Mouse (Mus musculus): Measurements from ENCODE around the gene Map10.

Map10 gene

DNA sequence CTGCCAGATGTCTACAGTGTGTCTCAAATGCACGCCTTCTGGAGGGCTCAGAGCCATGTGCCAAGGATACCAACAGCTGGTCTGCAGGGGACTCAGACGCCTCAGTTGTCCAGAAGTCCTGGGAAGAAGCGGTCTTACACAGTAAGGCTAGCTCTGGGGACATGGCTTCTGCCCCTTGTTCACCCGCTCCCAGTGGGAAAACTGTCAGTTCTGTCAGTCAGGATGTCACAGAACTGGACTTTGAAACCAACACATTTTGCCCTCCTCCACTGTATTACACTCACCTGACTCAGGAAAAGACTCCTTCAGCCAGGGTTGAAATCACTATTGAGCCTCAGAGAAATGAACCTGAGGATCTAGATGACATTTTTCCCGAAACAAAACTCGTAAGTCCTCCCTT lies 802 bp downstream of the Map10 start:
- no peak for DNase-seq (ENCODE audit: low spot score in 2 of 2)

- DNase-seq (ENCODE audit: low spot score in 2 of 2) = no peak
Measured at GRCm38 (mm10) chr8:125670906-125671305, 1.3 kb downstream of the Map10 start.

- DNase-seq (ENCODE audit: low spot score in 2 of 2) = no peak
Measured at GRCm38 (mm10) chr8:125671371-125671770, 1.8 kb downstream of the Map10 start.

DNA sequence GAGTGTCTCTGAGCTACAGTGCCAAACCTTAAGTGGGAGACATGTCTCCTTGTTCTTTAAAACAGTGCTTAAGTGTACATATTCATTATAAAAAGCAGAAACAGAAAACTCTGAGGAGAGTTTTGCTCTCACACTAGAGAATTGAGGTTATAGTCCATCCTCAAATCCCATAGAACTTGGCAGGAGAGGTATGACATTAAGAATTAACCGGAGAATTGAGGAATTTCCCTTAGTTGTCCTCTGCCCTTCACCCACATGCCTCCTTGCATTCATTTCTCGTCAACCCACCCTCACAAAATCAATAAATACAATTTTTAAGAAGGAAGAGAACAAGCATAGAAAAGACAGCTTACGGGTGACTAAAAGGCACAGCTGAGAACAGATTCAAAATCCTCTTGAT lies 6.2 kb downstream of the Map10 start:
- DNase-seq (ENCODE audit: low spot score in 2 of 2) = no peak

DNA sequence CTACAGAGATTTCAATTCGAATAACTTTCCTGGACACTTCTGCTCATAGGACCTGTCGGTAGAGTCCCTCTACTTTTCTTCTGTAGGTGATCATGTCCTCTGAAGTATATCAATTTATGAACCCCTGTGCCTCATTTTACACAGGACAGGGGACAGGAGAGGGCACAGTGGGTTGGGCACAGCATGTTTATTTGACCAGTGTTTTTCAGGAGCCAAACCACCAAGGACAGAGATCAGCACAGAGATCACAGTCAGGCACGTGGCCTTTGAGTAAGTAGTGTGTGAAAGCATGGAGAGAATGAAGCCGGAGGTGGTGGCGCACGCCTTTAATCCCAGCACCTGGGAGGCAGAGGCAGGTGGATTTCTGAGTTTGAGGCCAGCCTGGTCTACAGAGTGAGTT lies 7.9 kb downstream of the Map10 start:
- DNase-seq (ENCODE audit: low spot score in 2 of 2) = no peak

DNA sequence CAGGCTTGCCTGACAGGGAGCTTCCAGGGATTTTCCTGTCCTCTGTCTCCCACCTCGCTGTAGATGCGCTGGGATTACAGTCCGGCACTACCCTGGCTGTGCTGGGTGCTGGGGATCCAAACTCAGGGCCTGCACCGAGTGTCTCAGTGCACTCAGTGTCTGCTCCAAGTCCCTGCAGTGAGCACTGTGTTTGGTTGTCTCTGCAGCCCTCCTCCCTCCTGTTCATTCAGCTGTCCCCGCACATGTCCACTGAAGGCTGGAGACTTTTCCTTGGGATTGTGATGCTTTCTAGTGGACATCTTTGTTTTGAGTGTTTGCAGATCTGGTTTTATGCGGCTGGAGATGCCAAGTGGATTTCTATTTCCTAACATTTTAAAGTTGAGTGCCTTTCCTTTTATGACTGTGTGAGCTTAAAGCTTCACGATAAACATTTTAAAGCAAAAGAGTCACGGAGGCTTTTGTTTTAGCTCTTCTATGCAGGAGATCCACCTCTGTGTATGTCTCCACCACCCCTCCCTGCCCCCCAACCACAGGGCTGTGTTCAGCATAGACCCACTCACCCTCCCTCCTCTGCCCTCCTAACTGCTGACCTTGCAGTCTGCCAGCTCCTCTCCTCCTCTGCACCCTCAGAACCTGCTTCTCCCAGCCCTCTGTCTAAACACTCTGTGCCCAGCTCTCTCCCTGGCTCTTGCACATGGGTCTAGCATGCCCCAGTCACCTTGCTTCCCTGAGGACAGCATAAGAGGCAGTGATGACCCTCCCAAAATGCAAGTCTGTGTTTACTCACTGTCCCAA lies 9.4 kb downstream of the Map10 start:
- DNase-seq (ENCODE audit: low spot score in 2 of 2) = no peak

DNA sequence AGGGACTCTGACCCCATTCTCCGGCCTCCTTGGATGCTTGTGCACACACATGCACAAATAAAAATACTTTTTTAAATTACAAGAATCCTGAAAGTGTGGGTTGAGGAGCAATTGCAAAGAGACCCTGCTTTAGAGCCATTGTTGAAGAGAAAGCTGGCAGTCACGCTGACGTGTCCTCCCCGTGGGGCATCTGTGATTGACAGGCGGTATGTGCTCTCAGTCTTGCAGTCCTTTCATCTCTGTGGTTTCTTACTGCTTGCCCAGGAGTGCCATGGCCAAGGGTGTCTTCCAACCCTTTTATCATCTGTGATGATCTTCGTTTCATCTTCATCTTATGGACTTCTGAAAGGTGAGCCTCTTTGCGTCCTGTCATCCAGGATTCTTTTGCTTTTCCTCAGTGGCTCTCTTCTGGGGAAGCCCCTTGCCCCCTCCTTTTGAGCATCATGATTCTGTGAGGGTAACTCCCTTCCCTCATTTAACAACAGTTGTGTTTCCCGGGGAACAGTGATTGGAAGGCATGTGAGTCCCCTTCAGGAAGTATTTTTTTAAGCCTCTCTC lies 11.3 kb downstream of the Map10 start:
- DNase-seq (ENCODE audit: low spot score in 2 of 2) = no peak

DNA sequence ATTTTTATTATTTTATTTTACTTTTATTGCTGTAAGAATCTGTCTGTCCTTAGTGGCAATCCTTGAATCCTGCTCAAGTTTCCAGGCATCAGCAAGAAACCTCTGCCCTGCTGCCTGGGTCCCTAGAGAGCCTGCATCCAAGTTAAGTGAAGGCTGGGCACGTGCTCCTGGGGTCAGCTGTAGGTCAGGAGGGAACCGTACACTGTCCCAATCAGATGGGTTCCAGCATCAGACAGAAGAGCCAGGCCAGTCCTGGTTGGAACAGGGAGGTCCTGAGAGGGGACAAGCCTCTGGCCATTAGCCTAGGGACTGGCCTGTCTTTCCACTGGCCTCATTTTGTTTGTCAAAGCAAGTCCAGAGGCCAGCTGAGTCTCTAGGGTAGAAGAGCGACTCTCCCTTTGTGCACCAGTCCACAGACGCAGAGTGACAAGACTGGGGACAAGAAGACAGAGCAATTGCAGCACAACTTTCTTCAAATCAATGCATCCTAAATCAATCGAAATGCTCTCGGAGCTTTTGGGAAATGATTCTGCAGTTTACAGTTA lies 15.7 kb downstream of the Map10 start:
- DNase-seq (ENCODE audit: low spot score in 2 of 2) = no peak

- DNase-seq (ENCODE audit: low spot score in 2 of 2) = no peak
Measured at GRCm38 (mm10) chr8:125686221-125686865, 16.7 kb downstream of the Map10 start.

DNA sequence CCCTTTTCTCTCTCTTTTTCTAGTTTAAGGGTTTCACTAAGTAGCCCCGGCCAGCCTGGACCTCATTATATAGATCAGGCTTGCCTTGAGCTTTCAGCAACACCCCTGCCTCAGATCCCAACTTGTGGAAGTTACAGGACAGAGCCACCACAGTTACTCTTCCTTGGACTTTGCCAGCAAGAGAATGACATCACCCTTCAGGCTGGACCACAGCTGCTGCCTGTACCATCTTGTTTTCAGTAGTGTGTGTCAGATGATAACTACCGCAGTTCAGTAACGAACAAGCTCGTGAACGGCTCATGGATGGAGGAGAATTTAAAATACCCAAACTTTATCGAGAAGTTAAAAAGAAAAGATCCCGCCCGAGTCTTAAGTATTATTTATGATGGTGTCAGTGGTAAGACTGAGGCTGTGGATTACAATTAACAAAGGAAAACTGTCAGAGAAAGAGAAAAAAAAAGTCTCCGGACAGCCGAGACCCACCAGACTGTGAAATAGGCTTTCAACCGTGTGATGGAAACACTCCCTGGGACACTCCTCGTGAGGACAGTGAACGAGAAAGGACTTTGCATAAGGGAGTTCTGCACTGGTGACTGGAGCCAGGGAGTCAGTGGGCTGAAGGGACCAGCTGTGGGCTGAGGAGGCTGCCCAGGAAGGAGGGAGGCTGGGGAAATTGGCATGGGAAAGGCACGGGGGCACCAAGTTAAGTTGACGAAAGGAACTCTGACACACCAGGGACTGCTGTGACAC lies 20.7 kb downstream of the Map10 start:
- no peak for DNase-seq (ENCODE audit: low spot score in 2 of 2)

GRCm38 (mm10) chr8:125690961-125691360 lies 21.3 kb downstream of the Map10 start:
- DNase-seq (ENCODE audit: low spot score in 2 of 2) = no peak

DNA sequence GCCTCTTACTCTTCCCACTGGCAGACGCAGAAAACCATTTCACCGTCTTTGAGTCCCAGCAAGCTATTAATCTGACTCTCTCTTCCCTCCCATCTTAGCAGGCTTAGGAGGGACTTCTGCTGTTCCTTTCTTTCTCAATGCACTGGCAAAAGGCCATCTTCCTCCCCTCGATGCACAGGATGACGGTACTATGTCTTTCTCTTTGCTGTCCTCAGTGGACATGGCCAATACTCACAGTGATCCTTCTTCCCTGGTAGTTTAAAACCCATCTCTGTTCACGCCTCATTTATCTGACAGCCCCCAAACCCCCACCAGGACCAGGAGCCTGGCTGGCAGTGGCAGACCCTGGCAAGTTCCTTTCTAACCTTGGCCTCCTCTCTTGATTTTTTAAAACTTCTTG lies 22.8 kb downstream of the Map10 start:
- no peak for DNase-seq (ENCODE audit: low spot score in 2 of 2)

GRCm38 (mm10) chr8:125693197-125693596 lies 23.6 kb downstream of the Map10 start:
- DNase-seq (ENCODE audit: low spot score in 2 of 2) = no peak

- DNase-seq (ENCODE audit: low spot score in 2 of 2) = no peak
Measured at GRCm38 (mm10) chr8:125695951-125696350, 26.3 kb downstream of the Map10 start.

DNA sequence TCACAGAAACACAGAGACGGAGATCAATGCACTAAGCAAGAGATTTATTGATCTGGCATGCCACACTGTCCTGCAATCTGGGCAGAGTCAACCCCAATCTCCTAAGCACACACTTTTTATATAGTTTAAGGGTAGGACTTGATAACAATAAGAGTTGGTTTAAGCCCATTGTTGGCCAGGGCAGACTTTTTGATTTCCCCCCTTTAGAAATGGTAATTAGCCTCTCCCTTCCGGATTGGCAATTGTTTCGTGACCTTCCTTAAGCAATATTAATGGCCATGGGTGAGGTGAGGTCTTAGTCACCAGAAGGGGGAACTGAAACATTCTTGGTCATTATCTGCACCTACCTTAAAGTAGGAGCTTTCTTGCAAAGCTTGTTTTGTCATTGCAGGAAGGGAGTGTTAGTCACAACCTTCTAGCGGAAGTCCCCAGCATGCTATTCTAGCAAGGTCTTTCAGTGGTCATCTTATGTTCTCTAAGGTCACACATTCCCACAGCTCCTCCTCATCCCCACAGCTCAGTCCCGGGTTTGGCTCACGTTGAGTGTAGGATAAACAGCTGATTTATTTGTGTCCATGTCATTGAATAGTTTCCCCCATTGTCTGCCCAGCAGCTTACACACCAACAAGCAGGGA lies 29.9 kb downstream of the Map10 start:
- DNase-seq (ENCODE audit: low spot score in 2 of 2) = no peak

DNA sequence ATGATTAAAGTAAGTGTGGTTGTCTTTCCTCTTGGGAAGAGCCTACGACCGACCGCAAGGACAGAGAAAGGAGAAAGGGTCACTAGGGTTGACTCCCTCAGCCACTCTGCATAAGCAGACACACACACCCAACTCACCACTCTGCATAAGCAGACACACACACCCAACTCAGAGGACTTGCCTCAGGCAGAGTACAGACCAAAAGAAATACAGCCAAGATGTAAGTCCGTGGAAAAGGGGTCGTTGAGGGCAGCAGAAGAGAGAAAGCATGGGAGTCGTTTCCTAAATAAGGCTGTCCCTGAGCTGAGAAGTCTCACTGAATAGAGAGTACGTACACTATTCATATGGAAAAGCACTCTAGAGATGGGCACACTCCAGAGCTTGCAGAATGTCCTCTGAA lies 30.8 kb downstream of the Map10 start:
- no peak for DNase-seq (ENCODE audit: low spot score in 2 of 2)

- no peak for DNase-seq (ENCODE audit: low spot score in 2 of 2)
Measured at GRCm38 (mm10) chr8:125702868-125703473, 33.4 kb downstream of the Map10 start.

GRCm38 (mm10) chr8:125704434-125704833 lies 34.8 kb downstream of the Map10 start:
- no peak for DNase-seq (ENCODE audit: low spot score in 2 of 2)

- no peak for DNase-seq (ENCODE audit: low spot score in 2 of 2)
Measured at GRCm38 (mm10) chr8:125705816-125706215, 36.2 kb downstream of the Map10 start.

- no peak for DNase-seq (ENCODE audit: low spot score in 2 of 2)
Measured at GRCm38 (mm10) chr8:125709171-125709570, 39.6 kb downstream of the Map10 start.

- DNase-seq (ENCODE audit: low spot score in 2 of 2) = no peak
Measured at GRCm38 (mm10) chr8:125711514-125711913, 41.9 kb downstream of the Map10 start.
